Mouse (Mus musculus): Measurements from ENCODE around the gene Wdfy4. TPM values are rescaled to one million over a fixed set of nuclear protein-coding genes. Genes with fewer than 3 reads are reported as not detected.

The Wdfy4 gene
- total RNA-seq (2022), result under 1 TPM; 0.22 to 0.58 (median 0.44) TPM

GRCm38 (mm10) chr14:33185068-33185800 is at the start of gene Wdfy4:
Wdfy4 (minus strand) TSS chr14:33185508.
- no peak for DNase-seq (ENCODE audit: low spot score in 2 of 2)

- no peak for DNase-seq (ENCODE audit: low spot score in 2 of 2)
Observed at GRCm38 (mm10) chr14:33232048-33232447, 46.7 kb upstream of the Wdfy4 start.

GRCm38 (mm10) chr14:33231311-33231710 is 46.0 kb upstream of the Wdfy4 start:
- DNase-seq (ENCODE audit: low spot score in 2 of 2), result no peak

GRCm38 (mm10) chr14:33230672-33231071 is 45.4 kb upstream of the Wdfy4 start:
- DNase-seq (ENCODE audit: low spot score in 2 of 2), result no peak

- no peak for DNase-seq (ENCODE audit: low spot score in 2 of 2)
Observed at GRCm38 (mm10) chr14:33225235-33225634, 39.9 kb upstream of the Wdfy4 start.

GRCm38 (mm10) chr14:33216343-33217208 is 31.3 kb upstream of the Wdfy4 start:
- no peak for DNase-seq (ENCODE audit: low spot score in 2 of 2)

GRCm38 (mm10) chr14:33215163-33215562 is 29.9 kb upstream of the Wdfy4 start:
- no peak for DNase-seq (ENCODE audit: low spot score in 2 of 2)

GRCm38 (mm10) chr14:33214767-33215128 is 29.4 kb upstream of the Wdfy4 start:
- no peak for DNase-seq (ENCODE audit: low spot score in 2 of 2)

- DNase-seq (ENCODE audit: low spot score in 2 of 2), result peak; percentile 68 to 74
Observed at GRCm38 (mm10) chr14:33213823-33214766, 28.8 kb upstream of the Wdfy4 start, which contains the start of gene Arhgap22. Arhgap22 (plus strand) TSS chr14:33214026.

GRCm38 (mm10) chr14:33212958-33213309 is 27.6 kb upstream of the Wdfy4 start:
- no peak for DNase-seq (ENCODE audit: low spot score in 2 of 2)

- DNase-seq (ENCODE audit: low spot score in 2 of 2), result no peak
Observed at GRCm38 (mm10) chr14:33212271-33212957, 27.1 kb upstream of the Wdfy4 start.

- no peak for DNase-seq (ENCODE audit: low spot score in 2 of 2)
Observed at GRCm38 (mm10) chr14:33210806-33211205, 25.5 kb upstream of the Wdfy4 start.

GRCm38 (mm10) chr14:33208331-33208730 is 23.0 kb upstream of the Wdfy4 start:
- no peak for DNase-seq (ENCODE audit: low spot score in 2 of 2)

- DNase-seq (ENCODE audit: low spot score in 2 of 2), result no peak
Observed at GRCm38 (mm10) chr14:33207011-33207410, 21.7 kb upstream of the Wdfy4 start.

GRCm38 (mm10) chr14:33205280-33205965 is 20.1 kb upstream of the Wdfy4 start:
- DNase-seq (ENCODE audit: low spot score in 2 of 2), result no peak

GRCm38 (mm10) chr14:33203777-33204176 is 18.5 kb upstream of the Wdfy4 start:
- no peak for DNase-seq (ENCODE audit: low spot score in 2 of 2)

GRCm38 (mm10) chr14:33202885-33203284 is 17.6 kb upstream of the Wdfy4 start:
- DNase-seq (ENCODE audit: low spot score in 2 of 2), result no peak

GRCm38 (mm10) chr14:33202161-33202560 is 16.9 kb upstream of the Wdfy4 start:
- DNase-seq (ENCODE audit: low spot score in 2 of 2), result no peak

- no peak for DNase-seq (ENCODE audit: low spot score in 2 of 2)
Observed at GRCm38 (mm10) chr14:33194241-33194640, 8.9 kb upstream of the Wdfy4 start.

GRCm38 (mm10) chr14:33193762-33194161 is 8.5 kb upstream of the Wdfy4 start:
- DNase-seq (ENCODE audit: low spot score in 2 of 2), result no peak

All from gastrocnemius, adult 8-10 months (tissue).